Mouse (Mus musculus) myocyte (in vitro differentiated cells): ENCODE measurements at regions not wholly inside any gene's neighbourhood (a gene's known extent, or its start where the extent isn't known, plus 50 kb on each side); places are given as distances from the start of the nearest gene placed in this dataset.

Experiments used
- CEBPB ChIP-seq: IDR thresholded peaks from 2 replicates; pipeline ENCODE4 v1.6.1; 2011; ENCODE audit warnings: mild to moderate bottlenecking, moderate library complexity; ENCODE audit not compliant: poor library complexity, insufficient read depth, severe bottlenecking
- E2F4 ChIP-seq: IDR thresholded peaks from one replicate; pipeline ENCODE4 v1.6.1; 2011; ENCODE audit warnings: mild to moderate bottlenecking, control low read depth, moderate library complexity; ENCODE audit not compliant: insufficient read depth
- MAX ChIP-seq: IDR thresholded peaks from one replicate; pipeline ENCODE4 v1.6.1; 2011; ENCODE audit warnings: low read depth, mild to moderate bottlenecking, control low read depth
- POLR2A ChIP-seq: IDR thresholded peaks from one replicate; pipeline ENCODE4 v1.6.1; 2011; ENCODE audit warnings: low read depth, mild to moderate bottlenecking, control low read depth, moderate library complexity; ENCODE audit not compliant: insufficient read length
- POLR2AphosphoS2 ChIP-seq: IDR thresholded peaks from one replicate; pipeline ENCODE4 v1.6.1; 2011; ENCODE audit warnings: low read depth, control low read depth; ENCODE audit not compliant: insufficient read length
- SRF ChIP-seq: IDR thresholded peaks from one replicate; pipeline ENCODE4 v1.6.1; 2011; ENCODE audit warnings: low read depth; ENCODE audit not compliant: control insufficient read depth, insufficient read length
- TCF12 ChIP-seq: IDR thresholded peaks from one replicate; pipeline ENCODE4 v1.6.1; 2011; ENCODE audit warnings: mild to moderate bottlenecking, control low read depth; ENCODE audit not compliant: poor library complexity, insufficient read depth, severe bottlenecking
- TCF3 ChIP-seq: IDR thresholded peaks from one replicate; pipeline ENCODE4 v1.6.1; 2011; ENCODE audit warnings: low read depth, control low read depth; ENCODE audit not compliant: insufficient read length
- USF1 ChIP-seq: IDR thresholded peaks from one replicate; pipeline ENCODE4 v1.6.1; 2011; ENCODE audit warnings: low read depth, mild to moderate bottlenecking, control low read depth, moderate library complexity

- no peak for TF ChIP-seq CEBPB
- TF ChIP-seq USF1, result no peak
- peak; percentile 40 for TF ChIP-seq TCF12
- TF ChIP-seq POLR2A, result no peak
- TF ChIP-seq POLR2AphosphoS2, result no peak
- TF ChIP-seq TCF3, result no peak
- TF ChIP-seq MAX, result no peak
- TF ChIP-seq E2F4, result no peak
- no peak for TF ChIP-seq SRF
These were observed 72.5 kb upstream of the H2al1n start for GRCm38 (mm10) chrX:14138481-14138880.
